Mouse (Mus musculus) CH12.LX (cell line): ENCODE data around the gene Mlxipl. TPM values are rescaled to one million over a fixed set of nuclear protein-coding genes. Genes with fewer than 3 reads are reported as not detected.

ENCODE experiments used
- DNase-seq: peaks from one replicate; pipeline ENCODE4 v3.0.0-alpha.2; 2013; ENCODE audit errors: extremely low read depth
- H3K27ac ChIP-seq: 2 replicates; pipeline ENCODE4 v1.5.1; 2012; ENCODE audit warnings: low read depth, mild to moderate bottlenecking, control low read depth, moderate library complexity; ENCODE audit not compliant: insufficient read depth
- H3K27me3 ChIP-seq: replicated peaks from 2 replicates; pipeline ENCODE3; 2012; ENCODE audit warnings: inconsistent platforms
- H3K36me3 ChIP-seq, 2 experiments: replicated peaks in 1 of 2; 2 replicates each; pipeline versions ENCODE3 to v1.6.1; 2012; ENCODE audit warnings: inconsistent platforms in 1 of 2, low read length in 1 of 2, mild to moderate bottlenecking in 1 of 2, mixed read lengths in 1 of 2, moderate library complexity in 1 of 2; ENCODE audit not compliant: control insufficient read depth in 1 of 2, insufficient read depth in 1 of 2
- H3K4me1 ChIP-seq, 2 experiments: 2 replicates each; pipeline ENCODE4 v1.6.1; 2012; ENCODE audit warnings: inconsistent platforms in 1 of 2, moderate library complexity in 1 of 2; ENCODE audit not compliant: insufficient read depth in 2 of 2, control insufficient read depth in 1 of 2
- H3K4me2 ChIP-seq: 2 replicates; pipeline ENCODE4 v1.6.1; 2012; ENCODE audit warnings: low read depth, mild to moderate bottlenecking, control low read depth; ENCODE audit not compliant: poor library complexity, insufficient read depth, severe bottlenecking
- H3K4me3 ChIP-seq, 3 experiments: fragments of 150-350 bp in 1 of 3; sonication (generic) in 1 of 3; replicated peaks in 1 of 3; 2 replicates each; pipeline versions ENCODE3 to v1.5.1; 2011 to 2012; ENCODE audit warnings: low read depth in 2 of 3, low read length in 2 of 3, mild to moderate bottlenecking in 2 of 3, moderate library complexity in 2 of 3, control low read depth in 1 of 3, improper control_type of control experiment in 1 of 3, inconsistent platforms in 1 of 3, mixed read lengths in 1 of 3; ENCODE audit not compliant: poor library complexity in 1 of 3
- H3K79me2 ChIP-seq: replicated peaks from 2 replicates; pipeline ENCODE4 v1.6.1; 2012; ENCODE audit warnings: mild to moderate bottlenecking, moderate library complexity; ENCODE audit not compliant: control insufficient read depth, poor library complexity, insufficient read depth, severe bottlenecking; ENCODE audit errors: extremely low read depth
- H3K9ac ChIP-seq: 2 replicates; pipeline ENCODE4 v1.6.1; 2012; ENCODE audit warnings: low read depth, mild to moderate bottlenecking, control low read depth, moderate library complexity; ENCODE audit not compliant: insufficient read depth
- H3K9me3 ChIP-seq: replicated peaks from 2 replicates; pipeline ENCODE3; 2012; ENCODE audit warnings: low read length, inconsistent platforms, mixed read lengths
- CHD2 ChIP-seq: IDR thresholded peaks from 2 replicates; pipeline ENCODE4 v1.6.1; 2011; ENCODE audit warnings: low read length, improper control_type of control experiment
- CTCF ChIP-seq, 2 experiments: IDR thresholded peaks in 1 of 2; conservative IDR thresholded peaks in 1 of 2; 2 replicates each; pipeline ENCODE4 v1.5.1; 2011 to 2012; ENCODE audit warnings: low read depth in 2 of 2, low read length in 2 of 2, improper control_type of control experiment in 1 of 2, inconsistent platforms in 1 of 2, mild to moderate bottlenecking in 1 of 2, moderate library complexity in 1 of 2
- E2F4 ChIP-seq: IDR thresholded peaks from 2 replicates; pipeline ENCODE4 v1.6.1; 2011; ENCODE audit warnings: low read depth, low read length, improper control_type of control experiment; ENCODE audit not compliant: insufficient replicate concordance
- HCFC1 ChIP-seq: IDR thresholded peaks from 2 replicates; pipeline ENCODE4 v1.6.1; 2012; ENCODE audit warnings: low read depth, mild to moderate bottlenecking, inconsistent platforms, low read length, improper control_type of control experiment
- IRF4 ChIP-seq: IDR thresholded peaks from 2 replicates; pipeline ENCODE4 v1.6.1; 2014; ENCODE audit warnings: low read depth, mild to moderate bottlenecking, inconsistent platforms, low read length, improper control_type of control experiment
- JUN ChIP-seq: IDR thresholded peaks from 2 replicates; pipeline ENCODE4 v1.6.1; 2011; ENCODE audit warnings: low read depth, mild to moderate bottlenecking, low read length, improper control_type of control experiment, moderate library complexity; ENCODE audit not compliant: insufficient read depth
- MAX ChIP-seq: IDR thresholded peaks from 2 replicates; pipeline ENCODE4 v1.6.1; 2011; ENCODE audit warnings: low read length, improper control_type of control experiment
- MEF2A ChIP-seq: IDR thresholded peaks from 2 replicates; pipeline ENCODE4 v1.6.1; 2014; ENCODE audit warnings: low read depth, mild to moderate bottlenecking, inconsistent platforms, low read length, improper control_type of control experiment, borderline replicate concordance
- MXI1 ChIP-seq: IDR thresholded peaks from 2 replicates; pipeline ENCODE4 v1.6.1; 2011; ENCODE audit warnings: mild to moderate bottlenecking, low read depth, low read length, improper control_type of control experiment
- MYC ChIP-seq: IDR thresholded peaks from 2 replicates; pipeline ENCODE4 v1.6.1; 2011; ENCODE audit warnings: low read depth, mild to moderate bottlenecking, improper control_type of control experiment, low read length
- NELFE ChIP-seq: IDR thresholded peaks from 2 replicates; pipeline ENCODE4 v1.6.1; 2011; ENCODE audit warnings: low read depth, low read length, improper control_type of control experiment
- RCOR1 ChIP-seq: conservative IDR thresholded peaks from 2 replicates; pipeline ENCODE4 v1.6.1; 2012; ENCODE audit warnings: low read depth, mild to moderate bottlenecking, inconsistent platforms, low read length, improper control_type of control experiment
- SMC3 ChIP-seq: IDR thresholded peaks from 2 replicates; pipeline ENCODE4 v1.6.1; 2011; ENCODE audit warnings: low read depth, low read length, improper control_type of control experiment
- TBP ChIP-seq: conservative IDR thresholded peaks from 2 replicates; pipeline ENCODE4 v1.6.1; 2011; ENCODE audit warnings: low read depth, low read length, improper control_type of control experiment
- TCF12 ChIP-seq: IDR thresholded peaks from 2 replicates; pipeline ENCODE4 v1.6.1; 2014; ENCODE audit warnings: low read depth, mild to moderate bottlenecking, inconsistent platforms, low read length, improper control_type of control experiment
- UBTF ChIP-seq: IDR thresholded peaks from 2 replicates; pipeline ENCODE4 v1.6.1; 2012; ENCODE audit warnings: low read depth, mild to moderate bottlenecking, inconsistent platforms, low read length, improper control_type of control experiment, moderate library complexity
- ZMIZ1 ChIP-seq: IDR thresholded peaks from 2 replicates; pipeline ENCODE4 v1.6.1; 2012; ENCODE audit warnings: low read depth, mild to moderate bottlenecking, inconsistent platforms, low read length, improper control_type of control experiment
- ZNF384 ChIP-seq: IDR thresholded peaks from 2 replicates; pipeline ENCODE4 v1.6.1; 2012; ENCODE audit warnings: low read depth, low read length, improper control_type of control experiment, inconsistent platforms
- dilution Hi-C: fragments of 300-500 bp; cut with MboI; formaldehyde crosslinking; loops from 2 replicates; pipeline ENCODE4 v1.14.3; 2020; ENCODE audit warnings: low sequenced_read_pairs; ENCODE audit not compliant: extremely low pct_unique_long_range_greater_than_20kb, extremely low pct_ligation_motif_present
- in situ Hi-C: fragments of 300-500 bp; cut with MboI; formaldehyde crosslinking; loops from 3 replicates; pipeline ENCODE4 v1.14.3; 2019; ENCODE audit warnings: low sequenced_read_pairs, low pct_ligation_motif_present, low pct_unique_long_range_greater_than_20kb, mixed read lengths
- polyA plus RNA-seq: library from polyadenylated mRNA; unstranded; fragments of >175 nt; gene quantifications from 2 replicates; pipeline ENCODE4 v1.2.1, GENCODE M21; 2012; ENCODE audit warnings: low read depth; ENCODE audit not compliant: insufficient read length
- total RNA-seq, 2 experiments: library from RNA; depleted of rRNA; stranded (reverse); fragments of 300-350 nt in 1 of 2; fragments of >200 nt in 1 of 2; gene quantifications; 2 replicates each; pipeline ENCODE4 v1.2.3; 2012 to 2014

The Mlxipl gene
- total and polyA plus RNA-seq, 3 experiments = not detected

- dilution Hi-C loops = no loop called here
- Histone ChIP-seq H3K27me3 (no peaks in the 10 kb centered on the region), H3K36me3 (peaks cover 39 to 64% of the 10 kb centered on the region in 2 experiments), H3K9me3 (peaks cover under 1% of the 10 kb centered on the region), H3K27ac (no peak overlapping the region), H3K4me3 (no peak overlapping the region), H3K9ac (no peak overlapping the region), H3K79me2 (no peaks in the 10 kb centered on the region), H3K4me1 (peaks cover 0 to 4% of the 10 kb centered on the region in 2 experiments; a peak in 1 of 4 replicates), H3K4me2 (no peak overlapping the region)
- in situ Hi-C loops = no loop called here
- TF ChIP-seq MYC (no peak), MXI1 (no peak), RCOR1 (no peak), ZNF384 (no peak), ZMIZ1 (no peak), JUN (no peak), SMC3 (no peak), TCF12 (no peak), MAX (no peak), E2F4 (no peak), UBTF (no peak), CHD2 (no peak), IRF4 (no peak)
- DNase-seq = no peak
These were observed 72.0 kb downstream of the Mlxipl start for GRCm38 (mm10) chr5:135161650-135162049.

DNA sequence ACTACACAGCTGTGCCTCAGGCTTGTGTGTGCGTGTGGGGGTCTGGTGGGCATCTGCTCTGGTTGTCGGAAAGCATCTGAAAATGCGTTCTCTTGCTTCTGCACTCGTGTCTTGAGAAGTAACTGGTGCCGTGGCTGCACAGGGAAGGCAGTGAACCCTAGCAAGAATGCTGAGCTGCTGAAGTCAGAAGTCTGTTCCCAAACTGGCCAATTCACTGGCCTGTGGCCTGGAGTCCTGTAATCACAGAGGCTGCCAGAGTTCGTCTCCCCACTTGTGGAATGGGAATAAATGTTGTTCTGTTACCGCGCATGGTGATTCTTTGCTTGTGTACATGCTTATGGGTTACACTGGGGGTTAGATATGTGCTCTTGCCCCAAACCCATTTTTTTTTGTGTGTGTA lies 72.7 kb downstream of the Mlxipl start:
- Histone ChIP-seq H3K9ac (no peak overlapping the region), H3K4me1 (peaks cover 0 to 4% of the 10 kb centered on the region in 2 experiments; a peak in 1 of 4 replicates), H3K27me3 (no peaks in the 10 kb centered on the region), H3K4me2 (no peak overlapping the region), H3K4me3 (no peak overlapping the region), H3K36me3 (peaks cover 33 to 57% of the 10 kb centered on the region in 2 experiments), H3K9me3 (no peaks in the 10 kb centered on the region), H3K79me2 (no peaks in the 10 kb centered on the region), H3K27ac (no peak overlapping the region)
- TF ChIP-seq TBP = no peak
- in situ Hi-C loops (no loop called here), dilution Hi-C loops (no loop called here)
- DNase-seq = no peak

- Histone ChIP-seq H3K4me1 (peaks cover 0 to 6% of the 10 kb centered on the region in 2 experiments; a peak in 2 of 4 replicates), H3K79me2 (no peaks in the 10 kb centered on the region), H3K4me2 (no peak overlapping the region), H3K36me3 (peaks cover 31 to 54% of the 10 kb centered on the region in 2 experiments), H3K27ac (no peak overlapping the region), H3K9me3 (no peaks in the 10 kb centered on the region), H3K4me3 (no peak overlapping the region), H3K9ac (no peak overlapping the region), H3K27me3 (no peaks in the 10 kb centered on the region)
- DNase-seq = no peak
- in situ Hi-C loops = no loop called here
- TF ChIP-seq HCFC1 (no peak), MEF2A (no peak), ZMIZ1 (no peak), MAX (no peak), CTCF (conservative IDR thresholded peaks at IDR 0.05 in 1 of 2, IDR thresholded peaks at IDR 0.05 in 1 of 2; ENCODE audit: low read depth in 2 of 2, low read length in 2 of 2) (no peak), NELFE (no peak)
- dilution Hi-C loops = no loop called here
These were observed 73.1 kb downstream of the Mlxipl start for GRCm38 (mm10) chr5:135162821-135163220.
